Mouse (Mus musculus): ENCODE data around the gene Sipa1l2. TPM values are rescaled to one million over a fixed set of nuclear protein-coding genes. Genes with fewer than 3 reads are reported as not detected.

The Sipa1l2 gene
- polyA plus RNA-seq, 1 experiment from 2014 or later, result 17.2 TPM

DNA sequence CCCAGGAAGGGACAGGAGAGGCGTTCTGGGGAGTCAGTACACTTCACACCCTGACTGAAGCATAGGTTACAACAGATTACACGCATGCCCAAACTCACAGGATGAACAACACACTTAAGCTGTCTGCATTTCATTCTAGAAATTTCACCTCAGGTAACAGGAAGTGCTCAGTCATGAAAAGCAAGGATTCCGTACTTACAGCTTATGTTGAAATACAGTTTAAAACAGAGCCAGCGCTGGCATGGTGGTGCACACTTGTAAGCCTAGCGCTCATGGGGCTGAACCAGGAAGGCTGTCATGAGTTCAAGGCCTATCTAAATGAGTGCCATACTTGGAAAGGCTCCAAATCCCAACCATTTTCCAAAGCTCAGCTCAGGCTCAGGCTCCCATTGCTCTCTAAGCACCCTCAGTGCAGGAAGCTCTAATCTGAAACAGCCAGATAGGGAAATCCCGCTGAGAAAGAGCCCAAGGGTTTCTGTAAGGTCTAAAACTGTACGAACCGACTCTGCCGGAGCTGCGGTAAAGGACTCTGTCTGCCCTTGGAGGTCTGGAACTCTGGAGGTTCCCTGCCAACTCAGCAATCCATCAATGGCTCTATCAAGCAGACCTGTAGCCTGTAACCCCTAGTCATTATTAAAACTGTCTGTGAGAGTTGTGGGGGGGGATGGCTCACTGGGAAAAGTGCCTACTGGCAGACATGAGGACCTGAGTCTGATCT is 12.1 kb downstream of the Sipa1l2 start:
- Histone ChIP-seq H3K27ac (peak overlapping the region; percentile 22; the same call in 1 of the 2 replicates), H3K36me3 (no peaks in the 10 kb centered on the region), H3K9ac (no peak overlapping the region), H3K4me3 (no peak overlapping the region), H3K4me2 (replicated peaks) (peak overlapping the region; percentile 57), H3K4me1 (peaks cover 65% of the 10 kb centered on the region), H3K27me3 (peaks cover 8% of the 10 kb centered on the region; the same call in 1 of the 2 replicates), H3K9me3 (no peaks in the 10 kb centered on the region)
- no peak for ATAC-seq (ENCODE audit: low FRiP score, low read depth)
- 48% methylated on average over 10 of the region's 10 CpGs for WGBS

DNA sequence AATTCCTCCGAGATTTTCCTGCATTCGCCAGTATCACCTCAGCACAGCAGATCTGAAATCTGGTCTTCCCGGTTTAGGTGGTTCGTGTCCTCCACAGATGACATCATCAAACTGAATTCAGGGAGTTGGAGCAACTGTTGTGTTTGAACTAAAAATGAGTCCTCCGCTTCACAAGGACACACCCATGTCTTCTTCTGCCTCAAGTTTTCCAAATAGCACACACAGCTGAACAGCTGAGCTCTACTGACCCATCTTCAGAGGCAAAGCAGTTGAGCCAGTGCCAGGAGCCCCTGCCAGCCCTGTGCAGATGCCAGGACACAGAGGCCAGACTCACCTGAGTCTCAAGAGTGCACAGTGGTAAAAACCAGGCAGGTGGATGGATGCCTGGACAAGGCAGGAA is 12.9 kb downstream of the Sipa1l2 start:
- 81% methylated on average over 5 of the region's 5 CpGs for WGBS

DNA sequence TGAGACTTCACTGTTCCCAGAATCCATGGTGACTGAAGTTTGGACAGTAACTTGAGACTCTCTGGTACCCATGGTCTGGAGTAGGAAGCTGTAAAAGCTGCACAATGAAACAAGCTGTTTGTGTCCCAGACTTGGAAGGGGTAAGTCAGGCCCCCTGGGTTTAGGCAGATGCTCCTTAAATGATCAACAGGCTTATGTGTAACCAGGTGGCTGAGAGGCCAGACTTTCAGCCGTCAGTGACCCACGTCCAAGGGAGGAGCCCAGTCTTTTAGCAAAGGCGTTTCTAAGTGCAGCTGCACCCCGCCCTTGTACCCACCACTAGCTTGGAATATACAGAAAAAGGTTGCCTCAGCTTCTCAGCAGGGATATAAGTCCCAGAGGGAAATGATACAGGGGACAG is 19.0 kb downstream of the Sipa1l2 start:
- no peak for ATAC-seq (ENCODE audit: low FRiP score, low read depth)
- H3K9ac ChIP-seq, result no peak overlapping the region
- no peak overlapping the region for H3K4me3 ChIP-seq
- 0 out of 2 replicates have a peak, but pooled peaks cover 3% of the 10 kb centered on the region for H3K27me3 ChIP-seq
- no peaks in the 10 kb centered on the region for H3K36me3 ChIP-seq
- no peak overlapping the region for H3K27ac ChIP-seq
- H3K4me1 ChIP-seq, result peaks cover 34% of the 10 kb centered on the region
- H3K4me2 ChIP-seq (replicated peaks), result no peak overlapping the region
- H3K9me3 ChIP-seq, result no peaks in the 10 kb centered on the region
- 50% methylated on average over 4 of the region's 4 CpGs for WGBS

More for the DNA sequence above, 12.9 kb downstream of the Sipa1l2 start:
- Histone ChIP-seq H3K36me3 (no peaks in the 10 kb centered on the region), H3K9ac (no peak overlapping the region), H3K4me2 (replicated peaks) (no peak overlapping the region), H3K27ac (no peak overlapping the region), H3K9me3 (no peaks in the 10 kb centered on the region), H3K27me3 (peaks cover 8% of the 10 kb centered on the region; the same call in 1 of the 2 replicates), H3K4me3 (no peak overlapping the region), H3K4me1 (peaks cover 60% of the 10 kb centered on the region)
- ATAC-seq (ENCODE audit: low FRiP score, low read depth), result no peak

DNA sequence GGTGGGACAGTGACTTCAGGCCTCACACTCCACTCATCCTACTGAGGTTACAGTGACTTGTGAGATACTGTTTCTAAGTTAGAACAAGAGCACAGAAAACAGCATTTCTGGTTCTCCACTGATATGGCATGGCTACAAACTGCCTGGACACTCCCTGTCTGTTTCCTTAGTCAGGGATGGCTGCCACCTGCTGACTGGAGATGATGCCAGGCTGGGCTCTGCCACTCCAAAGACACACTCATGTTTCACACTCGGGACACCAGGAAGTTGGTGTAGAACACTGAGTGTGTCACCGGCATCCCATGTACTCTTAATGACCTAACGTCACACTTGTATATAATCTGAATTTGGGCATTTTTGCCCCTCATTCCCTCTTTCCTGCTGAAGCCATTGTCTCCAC is 22.3 kb downstream of the Sipa1l2 start:
- 0 out of 2 replicates have a peak, but pooled peaks cover 3% of the 10 kb centered on the region for H3K27me3 ChIP-seq
- no peak overlapping the region for H3K4me3 ChIP-seq
- H3K27ac ChIP-seq, result no peak overlapping the region
- H3K9me3 ChIP-seq, result no peaks in the 10 kb centered on the region
- no peak overlapping the region for H3K9ac ChIP-seq
- WGBS, result 85% methylated on average over 3 of the region's 3 CpGs
- no peaks in the 10 kb centered on the region for H3K36me3 ChIP-seq
- peaks cover 43% of the 10 kb centered on the region for H3K4me1 ChIP-seq
- no peak for ATAC-seq (ENCODE audit: low FRiP score, low read depth)
- no peak overlapping the region for H3K4me2 ChIP-seq (replicated peaks)

DNA sequence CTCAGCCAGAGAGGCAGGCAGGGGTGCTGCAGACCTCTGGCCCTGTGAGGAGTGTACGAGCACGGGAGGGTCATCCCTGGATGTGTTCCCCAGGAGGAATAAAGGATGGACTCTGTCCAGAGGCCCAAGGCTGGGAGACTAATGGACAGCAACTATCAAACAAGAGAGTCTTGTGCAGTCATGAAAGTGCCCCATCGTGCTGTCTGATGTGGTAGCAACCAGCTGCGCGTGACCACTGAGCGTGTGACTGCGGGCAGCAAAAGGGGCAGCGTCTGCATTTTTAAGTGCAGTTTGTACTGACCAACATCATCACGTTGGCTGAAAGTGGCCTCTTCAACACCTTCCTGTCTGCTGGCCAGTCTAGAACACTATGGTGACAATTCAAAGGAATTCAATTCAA is 23.7 kb downstream of the Sipa1l2 start:
- WGBS, result 90% methylated on average over 9 of the region's 9 CpGs
- H3K27ac ChIP-seq, result no peak overlapping the region

DNA sequence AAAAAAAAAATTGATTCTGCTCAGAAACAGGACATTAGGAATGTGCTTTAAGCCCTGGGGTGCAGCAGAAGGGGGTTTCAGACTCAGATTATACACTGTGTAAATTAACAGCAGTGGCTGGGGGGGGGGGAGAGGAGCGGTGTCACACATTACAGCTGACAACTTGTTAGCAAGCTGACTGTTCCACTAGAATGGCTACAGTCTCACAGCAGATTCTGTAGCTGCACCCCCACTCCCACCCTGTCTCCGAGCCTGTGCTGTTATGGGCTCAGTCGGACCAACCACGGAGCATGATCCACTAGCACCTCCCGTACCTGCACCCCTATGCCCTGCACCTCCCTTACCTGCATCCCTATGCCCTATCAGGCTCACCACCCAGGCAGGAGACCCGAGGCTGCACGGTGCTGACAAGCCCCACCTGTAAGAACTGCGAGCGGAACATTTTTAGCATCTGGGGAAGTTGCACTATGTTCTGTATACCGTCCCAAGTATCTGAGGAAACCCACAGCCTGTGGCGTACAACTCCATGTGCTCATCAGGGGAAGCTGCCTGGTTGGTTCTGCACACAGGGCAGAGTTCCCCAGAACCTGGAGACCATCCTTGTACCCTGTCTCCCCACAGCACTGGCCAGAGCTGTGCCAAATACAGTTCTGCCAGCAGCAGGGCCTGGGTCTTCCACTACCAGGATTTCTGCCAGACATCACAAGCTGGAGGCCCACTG is 26.6 kb downstream of the Sipa1l2 start:
- ATAC-seq (ENCODE audit: low FRiP score, low read depth), result 0 out of 2 replicates have a peak, but pooled peaks have one; percentile 13
- Histone ChIP-seq H3K36me3 (no peaks in the 10 kb centered on the region), H3K27me3 (0 out of 2 replicates have a peak, but pooled peaks cover 3% of the 10 kb centered on the region), H3K9ac (no peak overlapping the region), H3K4me2 (replicated peaks) (no peak overlapping the region), H3K27ac (no peak overlapping the region), H3K4me1 (peaks cover 39% of the 10 kb centered on the region), H3K9me3 (no peaks in the 10 kb centered on the region), H3K4me3 (no peak overlapping the region)
- 71% methylated on average over 11 of the region's 11 CpGs for WGBS

More for the DNA sequence above, 23.7 kb downstream of the Sipa1l2 start:
- H3K4me2 ChIP-seq (replicated peaks), result no peak overlapping the region
- no peak for ATAC-seq (ENCODE audit: low FRiP score, low read depth)
- H3K4me1 ChIP-seq, result peaks cover 41% of the 10 kb centered on the region
- no peak overlapping the region for H3K4me3 ChIP-seq
- H3K36me3 ChIP-seq, result no peaks in the 10 kb centered on the region
- no peak overlapping the region for H3K9ac ChIP-seq
- no peaks in the 10 kb centered on the region for H3K9me3 ChIP-seq
- 0 out of 2 replicates have a peak, but pooled peaks cover 3% of the 10 kb centered on the region for H3K27me3 ChIP-seq

DNA sequence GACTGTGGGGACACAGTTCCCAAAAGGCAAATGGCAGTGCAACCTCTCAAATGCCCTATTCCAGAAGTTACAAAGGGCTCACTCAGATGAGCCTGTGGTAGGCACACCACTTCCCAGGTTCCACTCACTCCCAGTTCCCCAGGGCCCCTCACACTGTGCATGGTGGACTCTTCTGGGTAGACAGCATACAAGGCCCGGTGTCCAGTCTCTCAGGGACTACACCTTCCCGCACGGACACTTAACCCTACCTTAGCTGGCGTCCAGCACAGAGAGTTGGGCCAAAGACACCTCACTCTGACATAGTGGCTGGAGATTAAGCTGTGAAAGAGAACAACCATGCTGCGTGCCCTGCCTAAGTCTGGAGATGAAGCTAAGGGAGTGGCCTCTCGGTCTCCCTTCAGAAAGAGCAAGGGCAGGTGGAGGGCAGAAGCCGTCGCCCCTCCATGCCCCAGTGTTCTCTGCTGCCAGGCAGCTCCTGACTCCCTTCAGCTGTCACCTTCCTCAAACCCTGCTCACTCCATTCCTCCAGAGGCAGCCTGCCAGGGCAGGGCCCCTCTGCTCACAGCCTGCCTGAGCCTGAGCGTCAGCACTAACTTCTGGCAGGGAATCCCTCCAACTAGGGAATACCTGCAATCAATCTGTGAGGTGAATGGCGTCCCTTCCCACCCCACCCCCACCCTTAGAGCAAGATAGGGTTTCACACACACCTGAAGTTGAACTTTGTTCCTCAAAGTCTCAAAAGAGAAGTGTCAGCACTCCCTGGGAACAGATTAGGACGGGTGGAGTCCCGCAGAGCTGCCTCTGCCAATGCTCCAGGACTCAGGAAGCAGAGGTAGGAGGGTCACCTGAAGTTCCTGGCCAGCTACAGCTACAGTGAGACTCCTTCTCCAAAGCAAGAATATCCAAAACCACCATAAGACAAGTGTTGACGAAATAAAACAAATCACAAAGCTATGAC is 30.3 kb downstream of the Sipa1l2 start:
- H3K4me1 ChIP-seq, result peaks cover 52% of the 10 kb centered on the region
- H3K9ac ChIP-seq, result no peak overlapping the region
- peak overlapping the region; percentile 28; the same call in 1 of the 2 replicates for H3K27ac ChIP-seq
- no peak for ATAC-seq (ENCODE audit: low FRiP score, low read depth)
- H3K4me3 ChIP-seq, result no peak overlapping the region
- H3K9me3 ChIP-seq, result no peaks in the 10 kb centered on the region
- no peak overlapping the region for H3K4me2 ChIP-seq (replicated peaks)
- 67% methylated on average over 13 of the region's 13 CpGs for WGBS
- H3K36me3 ChIP-seq, result peaks cover 9% of the 10 kb centered on the region
- no peaks in the 10 kb centered on the region for H3K27me3 ChIP-seq

DNA sequence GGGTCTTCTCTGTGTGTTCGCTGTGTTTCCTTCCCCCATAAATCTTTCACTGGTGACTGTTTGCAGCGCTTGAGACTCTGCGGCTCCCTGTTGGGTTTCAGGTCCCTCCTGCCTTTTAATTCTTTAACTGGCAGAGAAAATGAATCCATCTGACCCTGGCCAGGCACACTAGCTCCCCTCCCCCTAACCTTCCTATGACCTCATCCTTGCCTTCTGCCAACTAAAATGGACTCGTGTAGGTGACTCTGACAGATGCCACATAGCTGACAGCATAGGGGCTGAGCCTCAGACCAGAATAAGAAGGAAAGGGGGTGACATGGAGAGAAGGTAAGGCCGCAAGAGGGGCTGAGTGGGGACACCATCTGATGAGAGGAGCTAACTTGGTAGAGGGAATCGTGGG is 31.3 kb downstream of the Sipa1l2 start:
- H3K4me3 ChIP-seq, result no peak overlapping the region
- H3K9ac ChIP-seq, result no peak overlapping the region
- H3K27ac ChIP-seq, result peak overlapping the region; percentile 28; the same call in 1 of the 2 replicates
- H3K36me3 ChIP-seq, result peaks cover 9% of the 10 kb centered on the region
- 27% methylated on average over 6 of the region's 6 CpGs for WGBS
- ATAC-seq (ENCODE audit: low FRiP score, low read depth), result no peak
- H3K9me3 ChIP-seq, result no peaks in the 10 kb centered on the region
- H3K27me3 ChIP-seq, result no peaks in the 10 kb centered on the region
- H3K4me2 ChIP-seq (replicated peaks), result no peak overlapping the region
- peaks cover 55% of the 10 kb centered on the region for H3K4me1 ChIP-seq

DNA sequence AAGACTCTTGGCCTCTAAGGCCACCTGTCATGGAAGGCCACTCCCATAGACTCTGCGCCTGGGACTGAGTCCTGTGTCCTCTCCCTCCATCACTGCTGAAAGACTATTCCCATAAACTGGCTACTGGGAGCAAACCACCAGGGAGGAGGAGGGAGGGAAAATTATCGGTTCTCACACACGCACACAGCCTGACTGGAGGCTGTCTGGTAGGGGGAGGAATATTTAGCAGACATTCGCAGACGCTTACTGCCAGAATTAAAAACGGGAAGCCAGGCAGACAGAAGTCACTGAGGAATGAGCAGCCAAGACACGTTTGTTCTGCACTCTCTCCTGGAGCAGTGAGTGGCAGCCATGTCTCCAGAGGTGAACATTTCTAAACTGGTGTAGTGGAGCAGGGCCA is 35.9 kb downstream of the Sipa1l2 start:
- no peak overlapping the region for H3K27ac ChIP-seq
- H3K9ac ChIP-seq, result no peak overlapping the region
- H3K27me3 ChIP-seq, result no peaks in the 10 kb centered on the region; the same call in 1 of the 2 replicates
- H3K4me2 ChIP-seq (replicated peaks), result no peak overlapping the region
- H3K9me3 ChIP-seq, result no peaks in the 10 kb centered on the region
- no peak for ATAC-seq (ENCODE audit: low FRiP score, low read depth)
- peaks cover 63% of the 10 kb centered on the region for H3K4me1 ChIP-seq
- peaks cover 9% of the 10 kb centered on the region for H3K36me3 ChIP-seq
- WGBS, result 28% methylated on average over 7 of the region's 7 CpGs
- H3K4me3 ChIP-seq, result no peak overlapping the region

DNA sequence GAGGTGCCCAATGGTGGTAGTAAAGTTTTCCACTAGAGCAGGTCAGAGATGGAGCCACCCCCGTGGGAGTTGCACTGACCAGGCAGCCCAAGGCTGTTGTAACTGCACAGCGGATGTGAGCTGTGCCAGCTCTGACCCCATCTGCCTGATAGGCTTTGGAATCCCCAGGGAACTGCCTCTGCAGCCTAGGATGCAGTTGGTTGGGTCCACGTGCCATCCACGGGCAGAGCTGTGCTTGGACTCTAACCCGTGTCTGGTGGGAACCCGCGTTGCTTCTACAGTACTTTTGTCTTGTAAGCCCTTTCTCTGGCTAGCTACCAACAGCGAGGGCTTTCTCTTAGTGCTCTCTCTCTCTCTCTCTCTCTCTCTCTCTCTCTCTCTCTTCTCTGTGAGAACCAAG is 36.7 kb downstream of the Sipa1l2 start:
- peaks cover 63% of the 10 kb centered on the region for H3K4me1 ChIP-seq
- ATAC-seq (ENCODE audit: low FRiP score, low read depth), result no peak
- no peak overlapping the region for H3K9ac ChIP-seq

DNA sequence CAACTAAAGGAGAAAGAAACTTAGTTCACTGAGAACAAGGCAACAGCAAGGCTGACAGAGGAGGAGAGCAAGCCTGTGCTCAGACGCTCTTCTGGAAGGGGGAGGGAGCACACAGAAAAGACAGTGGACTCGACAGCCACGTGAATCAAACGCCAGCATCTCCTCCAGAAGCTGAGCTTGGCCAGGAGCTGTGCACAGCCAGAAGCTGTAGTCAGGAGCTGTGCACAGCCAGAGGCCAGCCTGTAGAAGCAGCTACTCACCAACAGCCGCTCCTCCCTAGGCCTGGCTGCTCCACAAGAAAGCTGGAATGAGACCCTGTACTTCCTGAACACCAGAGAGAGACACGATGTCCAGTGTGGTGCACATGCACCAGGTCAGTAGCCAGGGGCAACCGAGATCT is 37.4 kb downstream of the Sipa1l2 start:
- Histone ChIP-seq H3K36me3 (peaks cover 4% of the 10 kb centered on the region; the same call in 1 of the 2 replicates), H3K27me3 (no peaks in the 10 kb centered on the region; the same call in 1 of the 2 replicates), H3K4me3 (no peak overlapping the region), H3K9ac (no peak overlapping the region), H3K4me1 (peaks cover 69% of the 10 kb centered on the region), H3K27ac (peak overlapping the region; percentile 28; the same call in 1 of the 2 replicates), H3K9me3 (no peaks in the 10 kb centered on the region), H3K4me2 (replicated peaks) (no peak overlapping the region)
- 34% methylated on average over 7 of the region's 7 CpGs for WGBS
- no peak for ATAC-seq (ENCODE audit: low FRiP score, low read depth)

More for the DNA sequence above, 36.7 kb downstream of the Sipa1l2 start:
- Histone ChIP-seq H3K27ac (peak overlapping the region; percentile 7; the same call in 1 of the 2 replicates), H3K9me3 (no peaks in the 10 kb centered on the region), H3K4me2 (replicated peaks) (no peak overlapping the region), H3K27me3 (no peaks in the 10 kb centered on the region; the same call in 1 of the 2 replicates), H3K4me3 (no peak overlapping the region), H3K36me3 (peaks cover 9% of the 10 kb centered on the region)
- WGBS, result 81% methylated on average over 8 of the region's 8 CpGs
